Mouse (Mus musculus) hindbrain, embryonic 11.5 days (tissue): Measurements from ENCODE around the gene Gm10801. TPM values are rescaled to one million over a fixed set of nuclear protein-coding genes. Genes with fewer than 3 reads are reported as not detected.
"Not testable (repeated sequence)": the region's sequence is repeated elsewhere in the genome, so short reads cannot be mapped to it uniquely, and the experiment has no call there.

ENCODE experiments used
- ATAC-seq: fragments of 200-750 bp; cut with Nextera tagmentation; 2 replicates; pipeline ENCODE4 v1.8.0; 2017; ENCODE audit warnings: mild to moderate bottlenecking, moderate TSS enrichment, moderate library complexity; ENCODE audit not compliant: low FRiP score
- DNase-seq: peaks from one replicate; pipeline ENCODE4 v3.0.0-alpha.2; 2015; ENCODE audit warnings: low spot score
- H3K27ac ChIP-seq: fragments of 300-500 bp; sonication (generic); 2 replicates; pipeline ENCODE4 v1.5.1; 2014; ENCODE audit warnings: mild to moderate bottlenecking, low read depth, low read length
- H3K27me3 ChIP-seq: fragments of 300-500 bp; sonication (generic); 2 replicates; pipeline ENCODE4 v1.6.1; 2014; ENCODE audit warnings: mild to moderate bottlenecking, low read length, moderate library complexity, mixed read lengths; ENCODE audit not compliant: control insufficient read depth, insufficient read depth
- H3K36me3 ChIP-seq: fragments of 300-500 bp; sonication (generic); 2 replicates; pipeline ENCODE4 v1.6.1; 2014; ENCODE audit warnings: mild to moderate bottlenecking, low read length, moderate library complexity, mixed read lengths; ENCODE audit not compliant: control insufficient read depth, insufficient read depth
- H3K4me1 ChIP-seq: fragments of 300-500 bp; sonication (generic); replicated peaks from 2 replicates; pipeline ENCODE4 v1.6.1; 2014; ENCODE audit warnings: low read length, mixed read lengths; ENCODE audit not compliant: control insufficient read depth, insufficient read depth
- H3K4me2 ChIP-seq: fragments of 300-500 bp; sonication (generic); replicated peaks from 2 replicates; pipeline ENCODE4 v1.6.1; 2014; ENCODE audit warnings: mild to moderate bottlenecking, low read depth, low read length
- H3K4me3 ChIP-seq: fragments of 300-500 bp; sonication (generic); 2 replicates; pipeline ENCODE4 v1.5.1; 2014; ENCODE audit warnings: low read depth, low read length
- H3K9ac ChIP-seq: fragments of 300-500 bp; sonication (generic); 2 replicates; pipeline ENCODE4 v1.6.1; 2014; ENCODE audit warnings: low read depth, low read length
- H3K9me3 ChIP-seq: fragments of 300-500 bp; sonication (generic); 2 replicates; pipeline ENCODE4 v1.6.1; 2016; ENCODE audit warnings: low read length; ENCODE audit not compliant: control insufficient read depth
- WGBS: fragments of 180-500 bp; shearing (Covaris S2); extraction: QIAGEN DNeasy Blood & Tissue Kit; methylation state at CpG from one replicate; pipeline ENCODE4 v1.1.7; 2014; 5-methylcytosine and 5-hydroxymethylcytosine counted together
- polyA plus RNA-seq: library from polyadenylated mRNA; unstranded; fragments of >200 nt; fragmentation: Nextera tagmentation; extraction: Ambion mirVana; gene quantifications from 2 replicates; pipeline ENCODE4 v1.2.1, GENCODE M21; 2014

The Gm10801 gene
- polyA plus RNA-seq = 0.73 TPM in 1 of 2 replicates, not detected in the other

- not testable (repeated sequence) for H3K27ac ChIP-seq, H3K4me3 ChIP-seq, H3K36me3 ChIP-seq, ATAC-seq, H3K4me1 ChIP-seq, H3K27me3 ChIP-seq, H3K9me3 ChIP-seq, H3K4me2 ChIP-seq, H3K9ac ChIP-seq, DNase-seq
- 76% methylated on average over 4 of the region's 5 CpGs for WGBS
Observed at GRCm38 (mm10) chr2:98661937-98662336, at the start of gene Gm10801. Gene Gm10801, plus strand, starts transcription at chr2:98662237.

GRCm38 (mm10) chr2:98667201-98667600 is 5.2 kb downstream of the Gm10801 start, which contains the start of gene Gm10800:
Gene Gm10800, minus strand, starts transcription at chr2:98667301.
- H3K27ac ChIP-seq, H3K4me3 ChIP-seq, ATAC-seq, H3K9me3 ChIP-seq, H3K4me2 ChIP-seq, H3K36me3 ChIP-seq, H3K27me3 ChIP-seq, H3K4me1 ChIP-seq, DNase-seq, H3K9ac ChIP-seq: not testable (repeated sequence)
- 86% methylated on average over 4 of the region's 4 CpGs for WGBS

- ATAC-seq (no peak), DNase-seq (no peak)
- H3K4me3 ChIP-seq = no peak overlapping the region
- H3K4me2 ChIP-seq = no peak overlapping the region
- no peaks in the 10 kb centered on the region for H3K9me3 ChIP-seq
- no peaks in the 10 kb centered on the region for H3K36me3 ChIP-seq
- no peaks in the 10 kb centered on the region for H3K4me1 ChIP-seq
- no peak overlapping the region for H3K9ac ChIP-seq
- 93% methylated on average over 1 of the region's 1 CpGs for WGBS
- H3K27ac ChIP-seq = no peak overlapping the region
- H3K27me3 ChIP-seq = no peaks in the 10 kb centered on the region
Observed at GRCm38 (mm10) chr2:98697533-98697932, 35.5 kb downstream of the Gm10801 start.

Other genes starting within 250 kb of the Gm10801 start
- 2.5 and 5.8 TPM in 2 replicates for gene Gm10800, start 5.1 kb downstream of the Gm10801 start, polyA plus RNA-seq